Mouse (Mus musculus) central nervous system, embryonic 11.5 days (tissue): ENCODE data around the gene Efhd1. TPM values are rescaled to one million over a fixed set of nuclear protein-coding genes. Genes with fewer than 3 reads are reported as not detected.

Experiments
- polyA plus RNA-seq: library from polyadenylated mRNA; depleted of rRNA; stranded (reverse); fragments of >200 nt; gene quantifications from 2 replicates; pipeline ENCODE4 v1.2.3, GENCODE M21; 2012; rRNA removed

Efhd1 gene
- 0.65 and 0.78 TPM in 2 replicates for polyA plus RNA-seq

DNA sequence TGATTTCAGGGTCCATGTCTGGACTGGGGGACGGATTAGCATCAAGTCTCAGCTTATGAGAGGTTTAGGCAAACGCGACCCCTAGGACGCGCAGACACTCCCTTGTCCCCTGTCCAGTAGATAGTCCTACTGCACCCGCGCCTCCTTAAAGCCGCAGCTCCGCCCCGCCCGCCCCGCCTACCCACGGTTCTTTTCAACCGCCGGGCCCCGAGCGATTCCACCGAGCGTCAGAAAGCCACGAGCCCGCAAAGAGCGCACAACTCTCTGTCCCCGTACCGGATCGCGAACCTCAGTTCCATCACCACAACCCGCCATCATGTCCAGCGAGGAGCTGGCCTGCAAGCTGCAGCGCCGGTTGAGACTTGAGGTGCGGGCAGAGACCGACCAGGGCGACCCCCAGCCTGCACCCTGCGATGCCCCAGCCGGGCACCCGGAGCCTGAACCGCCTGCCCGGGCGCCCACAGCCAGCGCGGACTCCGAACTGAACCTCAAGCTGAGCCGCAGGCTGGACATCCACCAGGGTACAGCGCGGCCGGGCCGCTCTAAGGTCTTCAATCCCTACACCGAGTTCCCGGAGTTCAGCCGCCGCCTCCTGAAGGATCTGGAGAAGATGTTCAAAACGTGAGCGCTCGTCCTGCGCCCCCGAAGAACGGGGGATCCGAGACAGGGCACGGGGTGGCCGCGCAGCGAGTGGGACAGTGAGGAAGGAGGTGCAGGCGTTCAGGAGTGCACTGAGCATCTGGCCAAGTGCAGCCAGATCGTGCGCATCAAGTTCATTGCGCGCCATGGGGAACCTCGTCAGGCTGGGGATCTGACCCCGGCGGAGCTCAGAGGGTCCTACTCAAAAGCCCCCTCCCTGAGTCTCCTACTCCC lies at the start of gene Efhd1:
Efhd1 (plus strand) TSS at position 230 of the 873 bp plus-strand sequence.

DNA sequence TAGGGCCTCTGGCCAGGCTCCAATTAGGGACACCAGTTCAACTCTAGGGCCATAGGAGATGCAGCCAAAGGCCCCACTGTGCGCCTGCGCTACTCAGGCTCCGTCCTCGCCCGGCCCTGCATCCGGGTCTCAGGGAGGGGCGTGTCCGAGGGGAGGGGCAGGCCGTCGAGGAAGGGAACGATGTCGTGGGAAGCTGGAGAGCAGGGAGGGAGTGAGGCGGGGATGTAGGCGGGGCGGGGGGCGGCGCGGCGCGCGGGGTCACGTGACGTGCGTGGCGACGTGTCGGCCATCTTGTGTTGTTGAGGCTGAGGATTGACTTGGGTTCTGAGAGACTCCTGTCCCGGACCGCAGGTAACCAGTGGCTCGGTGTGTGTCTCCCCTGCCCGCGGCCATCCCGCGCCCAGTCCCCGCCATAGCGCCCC lies 62.6 kb downstream of the Efhd1 start, which contains the start of gene Gigyf2:
Gigyf2 (plus strand) TSS at position 257 of the 422 bp plus-strand sequence.

Other genes starting within 250 kb of the Efhd1 start
- gene Alppl2, start 174.4 kb upstream of the Efhd1 start, polyA plus RNA-seq: not detected in 2 replicates
- 0.04 TPM in 1 of 2 replicates, not detected in the other for gene Alpi, start 162.8 kb upstream of the Efhd1 start, polyA plus RNA-seq
- gene Akp3, start 139.4 kb upstream of the Efhd1 start, polyA plus RNA-seq: not detected in 2 replicates
- gene Ecel1, start 107.8 kb upstream of the Efhd1 start, polyA plus RNA-seq: 6.0 and 13.5 TPM in 2 replicates
- 0.28 and 0.37 TPM in 2 replicates for gene Prss56, start 81.0 kb upstream of the Efhd1 start, polyA plus RNA-seq
- 0.02 and 1.1 TPM in 2 replicates for gene Chrnd, start 73.8 kb upstream of the Efhd1 start, polyA plus RNA-seq
- 0.07 and 7.6 TPM in 2 replicates for gene Chrng, start 59.7 kb upstream of the Efhd1 start, polyA plus RNA-seq
- gene Eif4e2, start 50.4 kb upstream of the Efhd1 start, polyA plus RNA-seq: 86.7 and 107 TPM in 2 replicates
- gene Gigyf2, start 62.6 kb downstream of the Efhd1 start, polyA plus RNA-seq: 63.7 and 67.4 TPM in 2 replicates
- 0.39 and 0.41 TPM in 2 replicates for gene Kcnj13, start 130.4 kb downstream of the Efhd1 start, polyA plus RNA-seq
- gene Snorc, start 205.9 kb downstream of the Efhd1 start, polyA plus RNA-seq: not detected in 2 replicates
- not detected in 2 replicates for gene Neu2, start 245.5 kb downstream of the Efhd1 start, polyA plus RNA-seq